Mouse (Mus musculus): Measurements from ENCODE around the gene Lig3. TPM values are rescaled to one million over a fixed set of nuclear protein-coding genes. Genes with fewer than 3 reads are reported as not detected.

The Lig3 gene
- total and polyA plus RNA-seq, 2 experiments from 2014 or later = 12.1 to 34.8 TPM

DNA sequence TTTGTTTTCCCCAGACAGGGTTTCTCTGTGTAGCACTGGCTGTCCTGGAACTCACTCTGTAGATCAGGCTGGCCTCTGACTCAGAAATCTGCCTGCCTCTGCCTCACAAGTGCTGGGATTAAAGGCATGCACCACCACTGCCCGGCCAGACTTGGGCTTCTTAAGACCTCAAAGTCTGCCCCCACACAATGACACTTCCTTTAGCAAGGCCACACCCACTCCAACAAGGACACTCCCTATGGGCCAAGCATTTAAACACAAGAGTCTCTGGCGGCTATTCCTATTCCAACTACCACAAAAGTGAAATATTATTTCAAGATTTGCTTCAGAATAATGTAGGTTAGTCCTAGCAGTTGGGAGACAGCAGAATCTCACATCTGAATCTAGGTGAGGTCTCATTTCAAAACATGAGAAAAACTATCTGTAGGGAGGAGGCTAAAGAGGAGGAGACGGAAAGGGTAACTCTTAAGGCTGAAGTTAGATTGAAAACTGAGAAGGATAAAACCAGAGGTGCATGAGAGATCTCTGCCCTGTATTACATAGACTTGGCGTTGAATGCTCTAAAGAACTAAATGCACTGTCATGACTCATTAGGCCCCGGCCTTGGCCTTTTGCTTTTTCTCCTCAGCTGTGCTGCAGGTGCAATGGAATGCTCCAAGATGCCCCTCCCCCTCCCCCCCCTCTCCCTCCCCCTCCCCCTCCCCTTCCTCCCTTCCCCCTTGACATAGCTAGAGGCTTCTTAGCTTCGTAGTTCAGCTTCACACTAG, 28.4 kb upstream of the Lig3 start:
- WGBS = 64% methylated on average over 6 of the region's 6 CpGs
- H3K9ac ChIP-seq (replicated peaks; ENCODE audit: low read depth, low read length) = no peak overlapping the region
- no peaks in the 10 kb centered on the region for H3K36me3 ChIP-seq (replicated peaks; ENCODE audit: control insufficient read depth, insufficient read depth, low read length)
- no peak overlapping the region for H3K27ac ChIP-seq (ENCODE audit: low read depth)
- no peak for ATAC-seq (ENCODE audit: insufficient read depth, low read depth)
- H3K4me2 ChIP-seq (ENCODE audit: low read depth, low read length) = no peak overlapping the region
- H3K27me3 ChIP-seq (ENCODE audit: control insufficient read depth, insufficient read depth, low read length) = no peaks in the 10 kb centered on the region
- no peaks in the 10 kb centered on the region for H3K9me3 ChIP-seq (replicated peaks; ENCODE audit: control insufficient read depth, low read length)
- no peaks in the 10 kb centered on the region for H3K4me1 ChIP-seq (ENCODE audit: control insufficient read depth, insufficient read depth)
- no peak for TF ChIP-seq EP300 (IDR thresholded peaks at IDR 0.05; ENCODE audit: low read depth)
- TF ChIP-seq CTCF (IDR thresholded peaks at IDR 0.05; ENCODE audit: low read depth) = no peak
- H3K4me3 ChIP-seq (ENCODE audit: low read depth, low read length) = no peak overlapping the region
- no peak for DNase-seq (ENCODE audit: low spot score)

DNA sequence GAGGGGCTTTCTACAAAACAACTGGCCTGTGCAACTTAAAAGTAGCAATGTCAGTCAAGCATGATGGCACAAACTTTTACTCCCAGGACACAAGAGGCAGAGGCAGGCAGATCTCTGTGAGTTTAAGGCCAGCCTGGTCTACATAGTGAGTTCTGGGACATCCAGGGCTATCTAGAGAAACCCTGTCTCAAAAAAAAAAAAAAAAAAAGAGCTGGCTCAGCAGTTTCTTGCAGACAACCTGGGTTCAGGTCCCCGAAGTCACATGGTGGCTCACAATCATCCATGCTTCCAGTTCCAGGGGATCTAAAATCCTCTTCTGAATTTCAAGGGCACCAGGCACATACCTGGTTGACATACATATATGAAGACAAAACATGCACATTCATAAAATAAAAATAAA, 25.0 kb upstream of the Lig3 start:
- TF ChIP-seq CTCF (IDR thresholded peaks at IDR 0.05; ENCODE audit: low read depth) = no peak
- TF ChIP-seq EP300 (IDR thresholded peaks at IDR 0.05; ENCODE audit: low read depth) = no peak
- Histone ChIP-seq H3K27ac (ENCODE audit: low read depth) (no peak overlapping the region), H3K4me3 (ENCODE audit: low read depth, low read length) (no peak overlapping the region), H3K4me1 (ENCODE audit: control insufficient read depth, insufficient read depth) (no peaks in the 10 kb centered on the region), H3K36me3 (replicated peaks; ENCODE audit: control insufficient read depth, insufficient read depth, low read length) (no peaks in the 10 kb centered on the region), H3K9me3 (replicated peaks; ENCODE audit: control insufficient read depth, low read length) (no peaks in the 10 kb centered on the region), H3K9ac (replicated peaks; ENCODE audit: low read depth, low read length) (no peak overlapping the region), H3K27me3 (ENCODE audit: control insufficient read depth, insufficient read depth, low read length) (no peaks in the 10 kb centered on the region), H3K4me2 (ENCODE audit: low read depth, low read length) (no peak overlapping the region)
- WGBS = 86% methylated on average over 1 of the region's 1 CpGs
- no peak for DNase-seq (ENCODE audit: low spot score)
- ATAC-seq (ENCODE audit: insufficient read depth, low read depth) = no peak

DNA sequence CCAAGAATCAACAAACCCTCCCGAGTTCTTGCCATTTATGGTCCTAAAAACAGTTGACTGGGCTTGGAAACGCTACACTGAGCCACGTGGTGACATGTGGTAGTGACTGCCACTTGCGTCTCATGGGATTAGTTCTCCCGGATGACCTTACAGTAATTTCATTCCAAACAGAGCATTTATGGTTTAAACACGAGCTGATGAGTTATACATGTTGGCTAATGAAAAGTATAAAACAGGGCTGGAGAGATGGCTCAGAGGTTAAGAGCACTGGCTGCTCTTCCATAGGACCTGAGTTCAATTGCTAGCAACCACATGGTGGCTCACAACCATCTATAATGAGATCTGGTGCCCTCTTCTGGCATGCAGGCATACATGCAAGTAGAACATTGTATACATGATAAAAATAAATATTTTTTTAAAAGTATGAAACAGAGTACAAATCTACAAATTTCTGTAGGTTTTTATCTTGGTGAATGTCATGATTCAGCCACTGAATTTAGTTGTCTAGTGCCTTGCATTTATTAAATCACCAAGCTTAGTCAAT, 18.6 kb upstream of the Lig3 start:
- ATAC-seq (ENCODE audit: insufficient read depth, low read depth) (no peak), DNase-seq (ENCODE audit: low spot score) (no peak)
- WGBS = 82% methylated on average over 6 of the region's 6 CpGs
- no peaks in the 10 kb centered on the region for H3K9me3 ChIP-seq (replicated peaks; ENCODE audit: control insufficient read depth, low read length)
- H3K4me3 ChIP-seq (ENCODE audit: low read depth, low read length) = no peak overlapping the region
- peaks cover 20% of the 10 kb centered on the region for H3K4me1 ChIP-seq (ENCODE audit: control insufficient read depth, insufficient read depth)
- H3K27me3 ChIP-seq (ENCODE audit: control insufficient read depth, insufficient read depth, low read length) = no peaks in the 10 kb centered on the region
- H3K27ac ChIP-seq (ENCODE audit: low read depth) = no peak overlapping the region
- H3K9ac ChIP-seq (replicated peaks; ENCODE audit: low read depth, low read length) = no peak overlapping the region
- H3K4me2 ChIP-seq (ENCODE audit: low read depth, low read length) = no peak overlapping the region
- no peak for TF ChIP-seq EP300 (IDR thresholded peaks at IDR 0.05; ENCODE audit: low read depth)
- peak; percentile 11 for TF ChIP-seq CTCF (IDR thresholded peaks at IDR 0.05; ENCODE audit: low read depth)
- H3K36me3 ChIP-seq (replicated peaks; ENCODE audit: control insufficient read depth, insufficient read depth, low read length) = no peaks in the 10 kb centered on the region

DNA sequence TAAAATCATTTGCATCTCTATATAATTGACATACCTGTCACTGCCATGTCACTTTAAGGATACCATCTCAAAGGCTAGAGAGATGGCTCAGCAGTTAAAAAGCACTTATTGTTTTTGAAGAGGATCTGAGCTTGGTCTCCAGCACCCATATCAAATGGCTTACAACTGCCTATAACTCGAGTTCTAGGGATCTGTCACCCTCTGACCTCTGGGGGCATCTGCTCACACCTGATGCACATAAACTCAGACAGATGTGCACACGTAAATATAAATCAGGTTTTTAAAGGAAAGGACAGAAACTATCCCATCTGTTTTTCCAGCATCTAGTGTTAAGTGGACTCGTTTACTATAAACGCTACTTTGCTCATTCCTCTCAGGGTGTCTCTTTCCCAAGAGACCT, 17.6 kb upstream of the Lig3 start:
- H3K36me3 ChIP-seq (replicated peaks; ENCODE audit: control insufficient read depth, insufficient read depth, low read length) = 0 out of 2 replicates have a peak, but pooled peaks cover under 1% of the 10 kb centered on the region
- no peak overlapping the region for H3K9ac ChIP-seq (replicated peaks; ENCODE audit: low read depth, low read length)
- no peaks in the 10 kb centered on the region for H3K27me3 ChIP-seq (ENCODE audit: control insufficient read depth, insufficient read depth, low read length)
- DNase-seq (ENCODE audit: low spot score) (no peak), ATAC-seq (ENCODE audit: insufficient read depth, low read depth) (no peak)
- H3K4me1 ChIP-seq (ENCODE audit: control insufficient read depth, insufficient read depth) = peaks cover 20% of the 10 kb centered on the region
- peak overlapping the region; percentile 96 for H3K4me2 ChIP-seq (ENCODE audit: low read depth, low read length)
- TF ChIP-seq EP300 (IDR thresholded peaks at IDR 0.05; ENCODE audit: low read depth) = no peak
- no peak for TF ChIP-seq CTCF (IDR thresholded peaks at IDR 0.05; ENCODE audit: low read depth)
- peak overlapping the region; percentile 90 for H3K4me3 ChIP-seq (ENCODE audit: low read depth, low read length)
- H3K27ac ChIP-seq (ENCODE audit: low read depth) = peak overlapping the region; percentile 88; the same call in 1 of the 2 replicates
- WGBS = 10% methylated on average over 4 of the region's 4 CpGs
- H3K9me3 ChIP-seq (replicated peaks; ENCODE audit: control insufficient read depth, low read length) = no peaks in the 10 kb centered on the region

DNA sequence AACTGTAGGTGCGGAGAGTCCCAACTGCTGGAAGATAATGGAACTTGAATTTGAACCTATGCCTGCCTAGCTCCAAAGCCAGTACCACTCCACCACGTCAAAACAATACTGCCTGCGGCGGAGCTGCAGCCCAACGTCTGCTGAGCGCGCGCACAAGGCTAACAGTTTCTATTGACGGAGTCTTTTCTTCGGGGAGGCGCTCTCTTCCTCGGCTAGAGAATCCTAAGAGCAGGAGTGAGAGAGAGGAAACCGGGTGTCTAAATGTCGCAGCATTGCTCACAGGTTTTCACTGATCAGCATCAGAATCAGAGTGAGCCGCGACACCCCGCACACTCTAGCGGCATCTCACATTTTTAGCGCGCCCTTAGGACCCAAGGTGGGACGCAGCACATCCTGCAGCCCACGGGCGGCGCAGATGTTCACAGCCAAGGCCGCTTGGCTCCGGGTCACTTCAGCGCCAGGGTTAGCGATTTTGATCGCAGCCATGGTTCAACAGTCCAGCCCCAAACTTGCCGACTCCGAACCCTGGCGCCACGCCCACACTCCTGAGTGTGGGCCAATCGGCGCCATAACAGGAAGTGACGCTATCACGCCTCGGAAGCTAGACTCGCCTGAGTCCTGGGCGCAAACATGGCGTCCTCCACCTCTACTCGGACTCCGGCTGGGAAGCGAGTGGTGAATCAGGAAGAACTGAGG, 17.0 kb upstream of the Lig3 start, which contains the start of the genes Cct6b and Zfp830:
TSS of gene Cct6b (minus strand) at position 580 of the 696 bp plus-strand sequence.
TSS of gene Zfp830 (plus strand) at position 604 of the 696 bp plus-strand sequence.
- Histone ChIP-seq H3K4me2 (ENCODE audit: low read depth, low read length) (peak within 1 kb of the TSS; percentile 96), H3K27me3 (ENCODE audit: control insufficient read depth, insufficient read depth, low read length) (no peaks in the 10 kb centered on the region), H3K4me3 (ENCODE audit: low read depth, low read length) (peak within 1 kb of the TSS; percentile 90), H3K4me1 (ENCODE audit: control insufficient read depth, insufficient read depth) (peaks cover 20% of the 10 kb centered on the region), H3K27ac (ENCODE audit: low read depth) (peak within 1 kb of the TSS; percentile 88), H3K9me3 (replicated peaks; ENCODE audit: control insufficient read depth, low read length) (no peaks in the 10 kb centered on the region), H3K9ac (replicated peaks; ENCODE audit: low read depth, low read length) (peak within 1 kb of the TSS; percentile 89), H3K36me3 (replicated peaks; ENCODE audit: control insufficient read depth, insufficient read depth, low read length) (0 out of 2 replicates have a peak, but pooled peaks cover 6% of the 10 kb centered on the region)
- under 1% methylated on average over 44 of the region's 44 CpGs for WGBS
- ATAC-seq (ENCODE audit: insufficient read depth, low read depth) = peak; percentile 99
- peak; percentile 94 for DNase-seq (ENCODE audit: low spot score)
- no peak for TF ChIP-seq EP300 (IDR thresholded peaks at IDR 0.05; ENCODE audit: low read depth)
- TF ChIP-seq CTCF (IDR thresholded peaks at IDR 0.05; ENCODE audit: low read depth) = no peak

All from heart, postnatal 0 days (tissue).